Mouse (Mus musculus): ENCODE data around the gene Eif1. TPM values are rescaled to one million over a fixed set of nuclear protein-coding genes. Genes with fewer than 3 reads are reported as not detected.
"Not testable (repeated sequence)": the region's sequence is repeated elsewhere in the genome, so short reads cannot be mapped to it uniquely, and the experiment has no call there.

Gene Eif1
- polyA plus RNA-seq, 1 experiment from 2014 or later = 1,854 TPM

DNA sequence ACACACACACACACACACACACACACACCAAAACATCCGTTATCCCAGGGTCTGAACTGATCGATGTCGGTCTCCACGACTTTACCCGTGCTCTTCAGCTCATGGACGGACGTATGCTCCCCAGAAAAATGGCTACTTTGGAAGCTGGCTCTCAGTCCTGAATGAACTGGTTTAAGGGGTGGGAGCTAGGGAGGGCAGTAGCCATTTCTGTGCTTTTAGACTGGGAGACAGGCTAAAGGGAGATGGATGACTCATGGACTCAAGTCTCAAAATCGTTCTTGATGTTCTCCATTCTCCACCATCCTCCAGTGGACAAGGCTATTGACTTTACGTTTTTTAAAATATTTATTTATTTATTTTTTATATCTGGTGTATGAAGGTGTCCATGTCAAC is 37.1 kb downstream of the Eif1 start:
- Histone ChIP-seq H3K4me2 (ENCODE audit: low read depth, low read length) (peak overlapping the region; percentile 98), H3K27me3 (ENCODE audit: control insufficient read depth, insufficient read depth, low read depth, low read length) (peaks cover 57% of the 10 kb centered on the region), H3K36me3 (ENCODE audit: control insufficient read depth, insufficient read depth, low read length) (no peaks in the 10 kb centered on the region), H3K27ac (ENCODE audit: low read length) (no peak overlapping the region), H3K4me3 (ENCODE audit: low read length) (peak overlapping the region; percentile 65), H3K4me1 (replicated peaks; ENCODE audit: control insufficient read depth, insufficient read depth, low read length) (no peaks in the 10 kb centered on the region; the same call in 1 of the 2 replicates), H3K9me3 (ENCODE audit: control insufficient read depth, low read length) (no peaks in the 10 kb centered on the region), H3K9ac (ENCODE audit: low read length) (peak overlapping the region; percentile 73; the same call in 1 of the 2 replicates)
- 15% methylated on average over 9 of the region's 9 CpGs for WGBS
- no peak for ATAC-seq (ENCODE audit: low read depth)

DNA sequence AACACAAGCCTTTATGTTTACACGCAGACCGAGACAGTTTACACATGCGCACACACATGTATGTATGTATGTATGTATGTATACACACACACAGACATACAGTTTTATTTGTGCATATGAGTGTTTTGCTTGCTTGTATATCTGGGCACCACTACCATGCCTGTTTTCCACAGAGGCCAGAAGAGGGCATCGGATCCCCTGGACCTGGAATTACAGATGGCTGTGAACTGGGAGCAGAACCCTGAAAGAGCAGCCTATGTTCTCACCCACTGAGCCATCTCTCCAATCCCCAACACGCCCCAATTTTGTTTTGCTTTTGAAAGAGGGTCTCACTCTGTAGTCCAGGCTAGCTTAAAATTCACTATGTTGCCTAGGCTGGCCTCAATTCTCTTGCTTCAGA is 37.7 kb downstream of the Eif1 start:
- no peak overlapping the region for H3K27ac ChIP-seq (ENCODE audit: low read length)
- H3K4me1 ChIP-seq (replicated peaks; ENCODE audit: control insufficient read depth, insufficient read depth, low read length) = no peaks in the 10 kb centered on the region; the same call in 1 of the 2 replicates
- no peaks in the 10 kb centered on the region for H3K9me3 ChIP-seq (ENCODE audit: control insufficient read depth, low read length)
- no peaks in the 10 kb centered on the region for H3K36me3 ChIP-seq (ENCODE audit: control insufficient read depth, insufficient read depth, low read length)
- peaks cover 57% of the 10 kb centered on the region for H3K27me3 ChIP-seq (ENCODE audit: control insufficient read depth, insufficient read depth, low read depth, low read length)
- WGBS = 51% methylated on average over 5 of the region's 5 CpGs
- H3K9ac ChIP-seq (ENCODE audit: low read length) = no peak overlapping the region
- no peak overlapping the region for H3K4me3 ChIP-seq (ENCODE audit: low read length)
- no peak for ATAC-seq (ENCODE audit: low read depth)
- H3K4me2 ChIP-seq (ENCODE audit: low read depth, low read length) = no peak overlapping the region

- 73% methylated on average over 6 of the region's 6 CpGs for WGBS
Measured at GRCm38 (mm10) chr11:100360175-100360574, 40.5 kb downstream of the Eif1 start.

GRCm38 (mm10) chr11:100361059-100361458 is 41.4 kb downstream of the Eif1 start:
- WGBS = no CpG with 5 or more reads among the region's 13 CpGs
- not testable (repeated sequence) for H3K4me3 ChIP-seq (ENCODE audit: low read length); ATAC-seq (ENCODE audit: low read depth); H3K4me1 ChIP-seq (replicated peaks; ENCODE audit: control insufficient read depth, insufficient read depth, low read length); H3K27ac ChIP-seq (ENCODE audit: low read length); H3K9ac ChIP-seq (ENCODE audit: low read length); H3K4me2 ChIP-seq (ENCODE audit: low read depth, low read length); H3K36me3 ChIP-seq (ENCODE audit: control insufficient read depth, insufficient read depth, low read length); H3K9me3 ChIP-seq (ENCODE audit: control insufficient read depth, low read length)
- peaks cover 32% of the 10 kb centered on the region for H3K27me3 ChIP-seq (ENCODE audit: control insufficient read depth, insufficient read depth, low read depth, low read length)

More at GRCm38 (mm10) chr11:100360175-100360574, 40.5 kb downstream of the Eif1 start:
- Histone ChIP-seq H3K27ac (ENCODE audit: low read length) (no peak overlapping the region), H3K36me3 (ENCODE audit: control insufficient read depth, insufficient read depth, low read length) (no peaks in the 10 kb centered on the region), H3K4me3 (ENCODE audit: low read length) (no peak overlapping the region), H3K4me1 (replicated peaks; ENCODE audit: control insufficient read depth, insufficient read depth, low read length) (peaks cover 7% of the 10 kb centered on the region), H3K9ac (ENCODE audit: low read length) (no peak overlapping the region), H3K4me2 (ENCODE audit: low read depth, low read length) (no peak overlapping the region), H3K9me3 (ENCODE audit: control insufficient read depth, low read length) (no peaks in the 10 kb centered on the region), H3K27me3 (ENCODE audit: control insufficient read depth, insufficient read depth, low read depth, low read length) (peaks cover 40% of the 10 kb centered on the region)
- no peak for ATAC-seq (ENCODE audit: low read depth)

GRCm38 (mm10) chr11:100362209-100362978 is 42.7 kb downstream of the Eif1 start:
- no peak overlapping the region for H3K4me3 ChIP-seq (ENCODE audit: low read length)
- no peak overlapping the region for H3K9ac ChIP-seq (ENCODE audit: low read length)
- no peak overlapping the region for H3K4me2 ChIP-seq (ENCODE audit: low read depth, low read length)
- no peak overlapping the region for H3K27ac ChIP-seq (ENCODE audit: low read length)
- H3K9me3 ChIP-seq (ENCODE audit: control insufficient read depth, low read length) = no peaks in the 10 kb centered on the region
- WGBS = 13% methylated on average over 8 of the region's 8 CpGs
- ATAC-seq (ENCODE audit: low read depth) = peak; percentile 44; the same call in 1 of the 2 replicates
- peaks cover 20% of the 10 kb centered on the region for H3K27me3 ChIP-seq (ENCODE audit: control insufficient read depth, insufficient read depth, low read depth, low read length)
- peaks cover 7% of the 10 kb centered on the region; the same call in 1 of the 2 replicates for H3K4me1 ChIP-seq (replicated peaks; ENCODE audit: control insufficient read depth, insufficient read depth, low read length)
- no peaks in the 10 kb centered on the region for H3K36me3 ChIP-seq (ENCODE audit: control insufficient read depth, insufficient read depth, low read length)

GRCm38 (mm10) chr11:100362979-100363562 is 43.4 kb downstream of the Eif1 start:
- Histone ChIP-seq H3K4me3 (ENCODE audit: low read length) (no peak overlapping the region), H3K4me1 (replicated peaks; ENCODE audit: control insufficient read depth, insufficient read depth, low read length) (peaks cover 7% of the 10 kb centered on the region; the same call in 1 of the 2 replicates), H3K27ac (ENCODE audit: low read length) (no peak overlapping the region), H3K36me3 (ENCODE audit: control insufficient read depth, insufficient read depth, low read length) (no peaks in the 10 kb centered on the region), H3K9me3 (ENCODE audit: control insufficient read depth, low read length) (no peaks in the 10 kb centered on the region), H3K27me3 (ENCODE audit: control insufficient read depth, insufficient read depth, low read depth, low read length) (peaks cover 16% of the 10 kb centered on the region), H3K4me2 (ENCODE audit: low read depth, low read length) (no peak overlapping the region), H3K9ac (ENCODE audit: low read length) (no peak overlapping the region)
- 9% methylated on average over 12 of the region's 12 CpGs for WGBS
- ATAC-seq (ENCODE audit: low read depth) = peak; percentile 58

- no peak overlapping the region for H3K27ac ChIP-seq (ENCODE audit: low read length)
- peaks cover 11% of the 10 kb centered on the region for H3K36me3 ChIP-seq (ENCODE audit: control insufficient read depth, insufficient read depth, low read length)
- H3K4me3 ChIP-seq (ENCODE audit: low read length) = no peak overlapping the region
- 60% methylated on average over 7 of the region's 7 CpGs for WGBS
- H3K4me2 ChIP-seq (ENCODE audit: low read depth, low read length) = no peak overlapping the region
- ATAC-seq (ENCODE audit: low read depth) = no peak
- no peak overlapping the region for H3K9ac ChIP-seq (ENCODE audit: low read length)
- no peaks in the 10 kb centered on the region for H3K4me1 ChIP-seq (replicated peaks; ENCODE audit: control insufficient read depth, insufficient read depth, low read length)
- no peaks in the 10 kb centered on the region for H3K27me3 ChIP-seq (ENCODE audit: control insufficient read depth, insufficient read depth, low read depth, low read length)
- H3K9me3 ChIP-seq (ENCODE audit: control insufficient read depth, low read length) = no peaks in the 10 kb centered on the region
Measured at GRCm38 (mm10) chr11:100369145-100369544, 49.5 kb downstream of the Eif1 start.

DNA sequence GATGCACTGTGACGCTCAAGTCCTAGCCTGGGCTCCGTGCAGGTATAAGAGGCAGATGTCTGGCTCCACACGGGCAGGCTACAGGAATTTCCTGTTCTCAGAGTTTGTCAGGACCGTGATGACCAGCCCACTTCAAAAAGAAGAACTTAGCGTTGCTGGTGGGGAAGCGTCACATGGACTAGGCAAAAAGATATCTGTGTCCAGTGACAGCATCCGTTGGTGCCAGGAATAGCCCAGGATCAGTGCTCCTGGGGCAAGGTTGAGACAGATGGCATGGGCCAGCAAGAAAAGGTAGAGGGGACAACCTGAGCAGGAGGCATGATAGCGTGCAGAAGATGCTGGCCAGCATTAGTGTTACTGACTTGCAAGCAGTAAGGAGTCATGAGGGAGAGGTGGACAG is 50.1 kb downstream of the Eif1 start:
- H3K9ac ChIP-seq (ENCODE audit: low read length) = no peak overlapping the region
- ATAC-seq (ENCODE audit: low read depth) = no peak
- no peak overlapping the region for H3K27ac ChIP-seq (ENCODE audit: low read length)
- 58% methylated on average over 8 of the region's 8 CpGs for WGBS
- no peaks in the 10 kb centered on the region for H3K27me3 ChIP-seq (ENCODE audit: control insufficient read depth, insufficient read depth, low read depth, low read length)
- H3K4me1 ChIP-seq (replicated peaks; ENCODE audit: control insufficient read depth, insufficient read depth, low read length) = no peaks in the 10 kb centered on the region
- no peak overlapping the region for H3K4me2 ChIP-seq (ENCODE audit: low read depth, low read length)
- H3K36me3 ChIP-seq (ENCODE audit: control insufficient read depth, insufficient read depth, low read length) = peaks cover 11% of the 10 kb centered on the region
- no peaks in the 10 kb centered on the region for H3K9me3 ChIP-seq (ENCODE audit: control insufficient read depth, low read length)
- no peak overlapping the region for H3K4me3 ChIP-seq (ENCODE audit: low read length)
